Mouse (Mus musculus) lung, postnatal 4 days (tissue): Measurements from ENCODE around the gene Tcf19.
A peak's percentile ranks its signal among the peaks of the same experiment; 100 is the strongest.

Experiments
- DNase-seq, 2 experiments: peaks; one replicate each; pipeline ENCODE4 v3.0.0; 2021

The Tcf19 gene

GRCm38 (mm10) chr17:35516652-35517500 lies at the start of gene Tcf19, which contains the start of gene Cchcr1:
Gene Tcf19, minus strand, starts transcription at chr17:35516824.
Gene Cchcr1, plus strand, starts transcription at chr17:35517100.
- DNase-seq = peak; percentile 97 to 98

GRCm38 (mm10) chr17:35558216-35558615 lies 41.6 kb upstream of the Tcf19 start:
- DNase-seq = no peak

GRCm38 (mm10) chr17:35557351-35557750 lies 40.7 kb upstream of the Tcf19 start:
- DNase-seq = no peak

GRCm38 (mm10) chr17:35556812-35557211 lies 40.2 kb upstream of the Tcf19 start:
- DNase-seq = peak; percentile 53 to 71

- DNase-seq = no peak
Measured at GRCm38 (mm10) chr17:35556186-35556765, 39.7 kb upstream of the Tcf19 start.

GRCm38 (mm10) chr17:35554761-35555397 lies 38.3 kb upstream of the Tcf19 start:
- no peak for DNase-seq

- DNase-seq = no peak
Measured at GRCm38 (mm10) chr17:35554321-35554720, 37.7 kb upstream of the Tcf19 start.

GRCm38 (mm10) chr17:35551881-35552414 lies 35.3 kb upstream of the Tcf19 start, which contains the start of gene Cdsn:
Gene Cdsn, plus strand, starts transcription at chr17:35552128.
- DNase-seq = no peak

GRCm38 (mm10) chr17:35550871-35551270 lies 34.2 kb upstream of the Tcf19 start:
- no peak for DNase-seq

GRCm38 (mm10) chr17:35550143-35550494 lies 33.5 kb upstream of the Tcf19 start:
- DNase-seq = no peak

- peak; percentile 84 to 90 for DNase-seq
Measured at GRCm38 (mm10) chr17:35549437-35550142, 33.0 kb upstream of the Tcf19 start.

GRCm38 (mm10) chr17:35548636-35549035 lies 32.0 kb upstream of the Tcf19 start:
- DNase-seq = no peak

- no peak for DNase-seq
Measured at GRCm38 (mm10) chr17:35547465-35547864, 30.8 kb upstream of the Tcf19 start.

GRCm38 (mm10) chr17:35544680-35545079 lies 28.1 kb upstream of the Tcf19 start:
- DNase-seq = peak in 1 of 2 experiments; percentile 66

GRCm38 (mm10) chr17:35544001-35544400 lies 27.4 kb upstream of the Tcf19 start:
- DNase-seq = no peak

- no peak for DNase-seq
Measured at GRCm38 (mm10) chr17:35543412-35543861, 26.8 kb upstream of the Tcf19 start.

GRCm38 (mm10) chr17:35542761-35543411 lies 26.3 kb upstream of the Tcf19 start:
- DNase-seq = no peak

- DNase-seq = no peak
Measured at GRCm38 (mm10) chr17:35539540-35539939, 22.9 kb upstream of the Tcf19 start.

GRCm38 (mm10) chr17:35538476-35538875 lies 21.9 kb upstream of the Tcf19 start:
- no peak for DNase-seq

- no peak for DNase-seq
Measured at GRCm38 (mm10) chr17:35537421-35537820, 20.8 kb upstream of the Tcf19 start.

- peak; percentile 60 to 76 for DNase-seq
Measured at GRCm38 (mm10) chr17:35534343-35534742, 17.7 kb upstream of the Tcf19 start.

- no peak for DNase-seq
Measured at GRCm38 (mm10) chr17:35532901-35533300, 16.3 kb upstream of the Tcf19 start, which contains the start of gene Psors1c2. Gene Psors1c2, plus strand, starts transcription at chr17:35533201.
